In genomic region chr12:115624221-115624620, GRCm38 (mm10) we compare ENCODE assay signal across 15 mouse cellular contexts.
DNase-seq lines count a peak whose midpoint lies in the region; ATAC-seq and TF ChIP-seq lines count a peak whose summit lies in the region.
"Had no signal": no experiment of that assay in that cellular context is flagged by ENCODE, and none has a peak within 500 bp of the region (broad histone marks: within the 10 kb centered on the region; RNA-seq: fewer than 3 reads in every experiment).

No protein-coding gene starts in this region.

- no peaks in the 10 kb centered on the region for H3K4me1 ChIP-seq in testis, adult 2 months (ENCODE audit: control insufficient read depth, insufficient read depth, low read length)
- H3K4me1 ChIP-seq: hindbrain, embryonic 13.5 days; midbrain, embryonic 10.5 days had no signal

- H3K4me3 ChIP-seq in testis, adult 2 months (ENCODE audit: control insufficient read depth, low read depth, low read length) = no peak overlapping the region
- H3K4me3 ChIP-seq: heart, adult 2 months; hindbrain, embryonic 13.5 days; midbrain, embryonic 10.5 days had no signal

- H3K27me3 ChIP-seq in testis, adult 2 months (ENCODE audit: control insufficient read depth, insufficient read depth, low read length) = no peaks in the 10 kb centered on the region
- H3K27me3 ChIP-seq: hindbrain, embryonic 13.5 days had no signal

- H3K27ac ChIP-seq in testis, adult 2 months (ENCODE audit: control insufficient read depth, insufficient read depth, low read depth, low read length) = no peak overlapping the region
- H3K27ac ChIP-seq: heart, adult 2 months; hindbrain, embryonic 13.5 days; midbrain, embryonic 10.5 days had no signal

- peak; percentile 38 for DNase-seq in CD4-positive, CD25-positive, alpha-beta regulatory T cell, adult 2 months (ENCODE audit: low read depth, low spot score)
- no peak for DNase-seq in testis, postnatal 10 days (ENCODE audit: low spot score)
- DNase-seq in naive thymus-derived CD4-positive, alpha-beta T cell, adult 2 months (ENCODE audit: low read depth) = peak; percentile 51
- peak; percentile 61 for DNase-seq in thymus, postnatal 4 days
- no peak for DNase-seq in frontal cortex, adult 2 months (ENCODE audit: extremely low spot score in 1 of 2, low spot score in 1 of 2)
- no peak for DNase-seq in retina, embryonic 14.5 days (ENCODE audit: low spot score)
- DNase-seq: cerebellum, adult 11 months; heart, adult 2 months; lung, postnatal 10 days had no signal

- peak; percentile 12; the same call in 1 of the 2 replicates for TF ChIP-seq CTCF in testis, adult 2 months (IDR thresholded peaks at IDR 0.05; ENCODE audit: control insufficient read depth, insufficient read depth, insufficient replicate concordance, low read depth, low read length)

- no peak for ATAC-seq in CD4-positive, CD25-positive, alpha-beta regulatory T cell, adult 4 months
- ATAC-seq: intestine, postnatal 0 days had no signal

- no peaks in the 10 kb centered on the region for H3K36me3 ChIP-seq in testis, adult 2 months (ENCODE audit: control insufficient read depth, insufficient read depth, low read length)
- H3K36me3 ChIP-seq: G1E; hindbrain, embryonic 13.5 days; midbrain, embryonic 10.5 days had no signal

- no peak for TF ChIP-seq POLR2A in testis, adult 2 months (IDR thresholded peaks at IDR 0.05; ENCODE audit: control insufficient read depth, low read depth, low read length)

Comparison
In these comparisons a context has a peak if more than half of its experiments do, and no peak if none do; other contexts are left out.
1. DNase-seq: peak in CD4-positive, CD25-positive, alpha-beta regulatory T cell, adult 2 months (single experiment), naive thymus-derived CD4-positive, alpha-beta T cell, adult 2 months (single experiment) and thymus, postnatal 4 days (single experiment); none in testis, postnatal 10 days (single experiment), frontal cortex, adult 2 months (0 of 2) and retina, embryonic 14.5 days (single experiment).